Comparison of ENCODE assay signal across 8 mouse cellular contexts in genomic region chr5:120679676-120680555, GRCm38 (mm10). TPM values are rescaled to one million over a fixed set of nuclear protein-coding genes. Genes with fewer than 3 reads are reported as not detected.
DNase-seq lines count a peak whose midpoint lies in the region; ATAC-seq and TF ChIP-seq lines count a peak whose summit lies in the region.

No protein-coding gene starts in this region.

- H3K27me3 ChIP-seq in CH12.LX (replicated peaks), result no peaks in the 10 kb centered on the region
- H3K27me3 ChIP-seq in forebrain, embryonic 14.5 days (replicated peaks; ENCODE audit: control insufficient read depth, insufficient read depth, low read length), result peaks cover 15% of the 10 kb centered on the region
- peaks cover 20% of the 10 kb centered on the region for H3K27me3 ChIP-seq in liver, embryonic 14.5 days (ENCODE audit: control insufficient read depth, insufficient read depth, low read length)
- no peaks in the 10 kb centered on the region; the same call in 1 of the 2 replicates for H3K27me3 ChIP-seq in neural tube, embryonic 14.5 days (ENCODE audit: control insufficient read depth, insufficient read depth, low read length)

- peaks cover 0 to 23% of the 10 kb centered on the region in 2 experiments; a peak in 2 of 4 replicates for H3K4me1 ChIP-seq in CH12.LX (ENCODE audit: control insufficient read depth in 1 of 2, insufficient read depth in 2 of 2)
- H3K4me1 ChIP-seq in forebrain, embryonic 14.5 days (ENCODE audit: control insufficient read depth, insufficient read depth, low read length), result peaks cover 13% of the 10 kb centered on the region; the same call in 1 of the 2 replicates
- no peaks in the 10 kb centered on the region for H3K4me1 ChIP-seq in liver, embryonic 14.5 days (replicated peaks; ENCODE audit: control insufficient read depth in 2 of 2, insufficient read depth in 2 of 2, low read length in 1 of 2)
- peaks cover 15% of the 10 kb centered on the region for H3K4me1 ChIP-seq in neural tube, embryonic 14.5 days (ENCODE audit: control insufficient read depth, insufficient read depth, low read length)

- peaks cover 28 to 61% of the 10 kb centered on the region in 2 experiments for H3K36me3 ChIP-seq in CH12.LX (replicated peaks in 1 of 2; ENCODE audit: control insufficient read depth in 1 of 2, insufficient read depth in 1 of 2, low read length in 1 of 2)
- peaks cover 15% of the 10 kb centered on the region; the same call in 1 of the 2 replicates for H3K36me3 ChIP-seq in forebrain, embryonic 14.5 days (ENCODE audit: control insufficient read depth, insufficient read depth, low read length)
- no peaks in the 10 kb centered on the region for H3K36me3 ChIP-seq in liver, embryonic 14.5 days (replicated peaks; ENCODE audit: control insufficient read depth, insufficient read depth, low read depth)
- 0 out of 2 replicates have a peak, but pooled peaks cover 3% of the 10 kb centered on the region for H3K36me3 ChIP-seq in neural tube, embryonic 14.5 days (ENCODE audit: control insufficient read depth, insufficient read depth, low read length)

- H3K4me2 ChIP-seq in CH12.LX (ENCODE audit: insufficient read depth, low read depth, poor library complexity, severe bottlenecking), result no peak overlapping the region
- peak overlapping the region; percentile 51 for H3K4me2 ChIP-seq in forebrain, embryonic 14.5 days (ENCODE audit: low read length)
- H3K4me2 ChIP-seq in liver, embryonic 14.5 days (ENCODE audit: low read depth), result peak overlapping the region; percentile 20; the same call in 1 of the 2 replicates
- H3K4me2 ChIP-seq in neural tube, embryonic 14.5 days (ENCODE audit: low read depth, low read length), result peak overlapping the region; percentile 44

- in situ Hi-C loops in CH12.LX (cut with MboI; ENCODE audit: low pct_ligation_motif_present, low pct_unique_long_range_greater_than_20kb, low sequenced_read_pairs), result loop anchor here (5.0 kb wide), 1 partner anchor 32 kb away; the partner anchor contains the start of gene Dtx1

- peak; percentile 78 for TF ChIP-seq RAD21 in CH12.LX (IDR thresholded peaks at IDR 0.05; ENCODE audit: low read depth, low read length)

- TF ChIP-seq POLR2A in CH12.LX (IDR thresholded peaks at IDR 0.05; ENCODE audit: low read depth, low read length), result no peak

- under 1% methylated on average over 24 of the region's 24 CpGs for whole genome bisulfite sequencing in forebrain, embryonic 14.5 days
- WGBS in liver, embryonic 14.5 days (ENCODE audit: insufficient replicate concordance), result 9% methylated on average over 24 of the region's 24 CpGs
- WGBS in neural tube, embryonic 14.5 days, result under 1% methylated on average over 24 of the region's 24 CpGs

- 0 out of 2 replicates have a peak, but pooled peaks have one; percentile 37 for ATAC-seq in cerebellum, adult (ENCODE audit: insufficient number of reproducible peaks, low FRiP score, low TSS enrichment)
- peak; percentile 92 for ATAC-seq in forebrain, embryonic 14.5 days
- 0 out of 2 replicates have a peak, but pooled peaks have one; percentile 37 for ATAC-seq in liver, embryonic 14.5 days (ENCODE audit: insufficient read depth)
- ATAC-seq in neural tube, embryonic 14.5 days (ENCODE audit: low read depth), result peak; percentile 89

- no peak overlapping the region for H3K27ac ChIP-seq in CH12.LX (ENCODE audit: insufficient read depth, low read depth)
- H3K27ac ChIP-seq in forebrain, embryonic 14.5 days (ENCODE audit: low read depth, low read length), result peak overlapping the region; percentile 86
- H3K27ac ChIP-seq in liver, embryonic 14.5 days, result no peak overlapping the region
- peak overlapping the region; percentile 86 for H3K27ac ChIP-seq in neural tube, embryonic 14.5 days (ENCODE audit: low read depth, low read length)

- H3K4me3 ChIP-seq in CH12.LX (replicated peaks in 1 of 3; ENCODE audit: low read depth in 2 of 3, low read length in 2 of 3, poor library complexity in 1 of 3), result no peak overlapping the region
- H3K4me3 ChIP-seq in forebrain, embryonic 14.5 days (ENCODE audit: low read depth, low read length), result peak overlapping the region; percentile 5; the same call in 1 of the 2 replicates
- H3K4me3 ChIP-seq in liver, embryonic 14.5 days (ENCODE audit: insufficient read depth in 1 of 2, low read depth in 2 of 2, low read length in 2 of 2), result no peak overlapping the region
- H3K4me3 ChIP-seq in neural tube, embryonic 14.5 days (ENCODE audit: low read depth, low read length), result 0 out of 2 replicates have a peak overlapping the region, but pooled peaks have one; percentile 16

- dilution Hi-C loops in CH12.LX (cut with MboI; ENCODE audit: extremely low pct_ligation_motif_present, extremely low pct_unique_long_range_greater_than_20kb, low sequenced_read_pairs), result no loop called here

- H3K79me2 ChIP-seq in CH12.LX (replicated peaks; ENCODE audit: control insufficient read depth, extremely low read depth, insufficient read depth, poor library complexity, severe bottlenecking), result no peaks in the 10 kb centered on the region

- TF ChIP-seq CTCF in CH12.LX (conservative IDR thresholded peaks at IDR 0.05 in 1 of 2, IDR thresholded peaks at IDR 0.05 in 1 of 2; ENCODE audit: low read depth in 2 of 2, low read length in 2 of 2), result peak; percentile 37 to 82; a peak in 3 of 4 replicates
- TF ChIP-seq CTCF in liver, embryonic 14.5 days (IDR thresholded peaks at IDR 0.05; ENCODE audit: low read depth), result peak; percentile 57

- peaks cover 6% of the 10 kb centered on the region for H3K9me3 ChIP-seq in CH12.LX (replicated peaks; ENCODE audit: low read length)
- H3K9me3 ChIP-seq in forebrain, embryonic 14.5 days (replicated peaks; ENCODE audit: control insufficient read depth, low read length), result no peaks in the 10 kb centered on the region
- H3K9me3 ChIP-seq in liver, embryonic 14.5 days (ENCODE audit: control insufficient read depth, low read length), result no peaks in the 10 kb centered on the region
- no peaks in the 10 kb centered on the region for H3K9me3 ChIP-seq in neural tube, embryonic 14.5 days (ENCODE audit: control insufficient read depth, low read length)

- H3K9ac ChIP-seq in CH12.LX (ENCODE audit: insufficient read depth, low read depth), result no peak overlapping the region
- peak overlapping the region; percentile 40; the same call in 1 of the 2 replicates for H3K9ac ChIP-seq in forebrain, embryonic 14.5 days (ENCODE audit: low read length)
- no peak overlapping the region for H3K9ac ChIP-seq in liver, embryonic 14.5 days (replicated peaks)
- peak overlapping the region; percentile 54 for H3K9ac ChIP-seq in neural tube, embryonic 14.5 days (replicated peaks; ENCODE audit: low read depth, low read length)

- DNase-seq in CH12.LX (ENCODE audit: extremely low read depth), result no peak
- DNase-seq in forebrain, embryonic 14.5 days (ENCODE audit: low spot score), result peak; percentile 99
- DNase-seq in heart, postnatal 25 days (ENCODE audit: low spot score), result peak; percentile 63
- peak; percentile 92 to 95 for DNase-seq in kidney, postnatal 4 days
- no peak for DNase-seq in liver, embryonic 14.5 days (ENCODE audit: low read depth in 3 of 3, low spot score in 3 of 3)
- peak; percentile 77 for DNase-seq in thymus, postnatal 0 days (ENCODE audit: low spot score)

- intact Hi-C loops in heart, postnatal 25 days (cut with DNase I), result loop anchor here (1.0 kb wide), 2 partner anchors 34 to 66 kb away; no protein-coding TSS in a partner anchor

- TF ChIP-seq EP300 in CH12.LX (IDR thresholded peaks at IDR 0.05; ENCODE audit: low read length), result no peak
- TF ChIP-seq EP300 in liver, embryonic 14.5 days (IDR thresholded peaks at IDR 0.05; ENCODE audit: low read depth), result no peak

TF ChIP-seq in CH12.LX, 34 proteins besides CTCF, POLR2A, EP300 and RAD21 (continues in another document):
- no peak for TF ChIP-seq NELFE (IDR thresholded peaks at IDR 0.05; ENCODE audit: low read depth, low read length)
- TF ChIP-seq SMC3 (IDR thresholded peaks at IDR 0.05; ENCODE audit: low read depth, low read length), result peak; percentile 95
- no peak for TF ChIP-seq E2F4 (IDR thresholded peaks at IDR 0.05; ENCODE audit: insufficient replicate concordance, low read depth, low read length)
- no peak for TF ChIP-seq MXI1 (IDR thresholded peaks at IDR 0.05; ENCODE audit: low read depth, low read length)
- no peak for TF ChIP-seq MAZ (IDR thresholded peaks at IDR 0.05; ENCODE audit: low read depth, low read length)

RNA-seq across cellular contexts. Expression of gene Rasal1, which starts 31.3 kb away (rescaled TPM):
- total RNA-seq in CH12.LX (2012; rRNA removed) (15.6 and 17.7 TPM in 2 replicates), CH12.LX (2014; rRNA removed) (11.7 TPM in 2 replicates)
- 19.6 and 21.4 TPM in 2 replicates for polyA plus RNA-seq in CH12.LX (2012; ENCODE audit: insufficient read length, low read depth)
- polyA plus RNA-seq in forebrain, embryonic 14.5 days (2014; fragmentation: Nextera tagmentation; extraction: Ambion mirVana), result 1.5 and 3.2 TPM in 2 replicates
- total RNA-seq in heart, postnatal 25 days (2021), result not detected
- 0.10 and 0.18 TPM in 2 replicates for polyA plus RNA-seq in liver, embryonic 14.5 days (2012; rRNA removed)
- 0.17 TPM in 1 of 2 replicates, not detected in the other for polyA plus RNA-seq in liver, embryonic 14.5 days (2014; fragmentation: Nextera tagmentation; extraction: Ambion mirVana)
- 0.13 and 0.33 TPM in 2 replicates for polyA plus RNA-seq in neural tube, embryonic 14.5 days (2014; fragmentation: Nextera tagmentation; extraction: Ambion mirVana)
- polyA plus RNA-seq in thymus, postnatal 0 days (2015; fragmentation: Nextera tagmentation; extraction: Ambion mirVana), result 11.4 and 11.8 TPM in 2 replicates

RNA-seq across cellular contexts. Expression of gene Dtx1, which starts 31.8 kb away (rescaled TPM):
- total RNA-seq in CH12.LX (2012; rRNA removed) (3.2 and 3.9 TPM in 2 replicates), CH12.LX (2014; rRNA removed) (0.30 and 0.98 TPM in 2 replicates)
- 2.1 and 2.9 TPM in 2 replicates for polyA plus RNA-seq in CH12.LX (2012; ENCODE audit: insufficient read length, low read depth)
- 27.5 and 35.5 TPM in 2 replicates for polyA plus RNA-seq in forebrain, embryonic 14.5 days (2014; fragmentation: Nextera tagmentation; extraction: Ambion mirVana)
- total RNA-seq in heart, postnatal 25 days (2021), result 1 to 10 TPM; 1.8 to 1.9 TPM
- 0.03 and 0.41 TPM in 2 replicates for polyA plus RNA-seq in liver, embryonic 14.5 days (2012; rRNA removed)
- 0.05 TPM in 1 of 2 replicates, not detected in the other for polyA plus RNA-seq in liver, embryonic 14.5 days (2014; fragmentation: Nextera tagmentation; extraction: Ambion mirVana)
- 44.2 and 50.7 TPM in 2 replicates for polyA plus RNA-seq in neural tube, embryonic 14.5 days (2014; fragmentation: Nextera tagmentation; extraction: Ambion mirVana)
- 43.4 and 43.7 TPM in 2 replicates for polyA plus RNA-seq in thymus, postnatal 0 days (2015; fragmentation: Nextera tagmentation; extraction: Ambion mirVana)

RNA-seq across cellular contexts. Expression of gene Cfap73, which starts 45.9 kb away (rescaled TPM):
- total RNA-seq in CH12.LX (2012; rRNA removed), result not detected in 2 replicates
- not detected in 2 replicates for total RNA-seq in CH12.LX (2014; rRNA removed)
- 0.26 TPM in 1 of 2 replicates, not detected in the other for polyA plus RNA-seq in CH12.LX (2012; ENCODE audit: insufficient read length, low read depth)
- 0.19 and 0.57 TPM in 2 replicates for polyA plus RNA-seq in forebrain, embryonic 14.5 days (2014; fragmentation: Nextera tagmentation; extraction: Ambion mirVana)
- not detected for total RNA-seq in heart, postnatal 25 days (2021)
- polyA plus RNA-seq in liver, embryonic 14.5 days (2012; rRNA removed), result not detected in 2 replicates
- polyA plus RNA-seq in liver, embryonic 14.5 days (2014; fragmentation: Nextera tagmentation; extraction: Ambion mirVana), result not detected in 2 replicates
- polyA plus RNA-seq in neural tube, embryonic 14.5 days (2014; fragmentation: Nextera tagmentation; extraction: Ambion mirVana), result 0.46 TPM in 1 of 2 replicates, not detected in the other
- 0.23 and 0.30 TPM in 2 replicates for polyA plus RNA-seq in thymus, postnatal 0 days (2015; fragmentation: Nextera tagmentation; extraction: Ambion mirVana)

Comparison
In these comparisons a context has a peak if more than half of its experiments do, and no peak if none do; other contexts are left out.
1. DNase-seq: peak in forebrain, embryonic 14.5 days (single experiment), heart, postnatal 25 days (single experiment), kidney, postnatal 4 days (2 of 2) and thymus, postnatal 0 days (single experiment); none in CH12.LX (single experiment) and liver, embryonic 14.5 days (0 of 3).
2. H3K27ac ChIP-seq: peak in forebrain, embryonic 14.5 days (single experiment) and neural tube, embryonic 14.5 days (single experiment); none in CH12.LX (single experiment) and liver, embryonic 14.5 days (single experiment).
3. H3K4me3 ChIP-seq: peak in forebrain, embryonic 14.5 days (single experiment) and neural tube, embryonic 14.5 days (single experiment); none in CH12.LX (0 of 3) and liver, embryonic 14.5 days (0 of 2).
4. H3K9ac ChIP-seq: peak in forebrain, embryonic 14.5 days (single experiment) and neural tube, embryonic 14.5 days (single experiment); none in CH12.LX (single experiment) and liver, embryonic 14.5 days (single experiment).
5. ATAC-seq: peak in every context shown above with its lines; median percentile 92 in forebrain, embryonic 14.5 days; 89 in neural tube, embryonic 14.5 days; 37 in cerebellum, adult; 37 in liver, embryonic 14.5 days.